Mouse (Mus musculus) 3T3-L1 (cell line): ENCODE measurements around the gene Sdk2.

Source experiments
- DNase-seq: peaks from one replicate; pipeline ENCODE4 v3.0.0-alpha.2; 2015; ENCODE audit warnings: low read depth, low spot score

The Sdk2 gene

GRCm38 (mm10) chr11:113991886-113992285 lies 75.0 kb downstream of the Sdk2 start:
- DNase-seq: no peak

GRCm38 (mm10) chr11:113990466-113990865 lies 76.4 kb downstream of the Sdk2 start:
- no peak for DNase-seq

GRCm38 (mm10) chr11:113990065-113990464 lies 76.8 kb downstream of the Sdk2 start:
- no peak for DNase-seq

GRCm38 (mm10) chr11:113985826-113986416 lies 80.9 kb downstream of the Sdk2 start:
- DNase-seq: no peak

GRCm38 (mm10) chr11:113981732-113982503 lies 84.9 kb downstream of the Sdk2 start:
- no peak for DNase-seq

- DNase-seq: no peak
Observed at GRCm38 (mm10) chr11:113981088-113981487, 85.8 kb downstream of the Sdk2 start.

GRCm38 (mm10) chr11:113978318-113978717 lies 88.5 kb downstream of the Sdk2 start:
- DNase-seq: no peak

- DNase-seq: no peak
Observed at GRCm38 (mm10) chr11:113975667-113975970, 91.2 kb downstream of the Sdk2 start.

GRCm38 (mm10) chr11:113974876-113975666 lies 91.8 kb downstream of the Sdk2 start:
- no peak for DNase-seq

GRCm38 (mm10) chr11:113972517-113972872 lies 94.4 kb downstream of the Sdk2 start:
- no peak for DNase-seq

GRCm38 (mm10) chr11:113971609-113972516 lies 95.0 kb downstream of the Sdk2 start:
- no peak for DNase-seq

- DNase-seq: no peak
Observed at GRCm38 (mm10) chr11:113970026-113970425, 96.8 kb downstream of the Sdk2 start.

GRCm38 (mm10) chr11:113965214-113965613 lies 101.6 kb downstream of the Sdk2 start:
- DNase-seq: no peak

- no peak for DNase-seq
Observed at GRCm38 (mm10) chr11:113962751-113963150, 104.1 kb downstream of the Sdk2 start.

- DNase-seq: no peak
Observed at GRCm38 (mm10) chr11:113951616-113951988, 115.2 kb downstream of the Sdk2 start.

GRCm38 (mm10) chr11:113950904-113951615 lies 115.8 kb downstream of the Sdk2 start:
- no peak for DNase-seq

GRCm38 (mm10) chr11:113948676-113949075 lies 118.2 kb downstream of the Sdk2 start:
- DNase-seq: no peak

GRCm38 (mm10) chr11:113942101-113942735 lies 124.6 kb downstream of the Sdk2 start:
- no peak for DNase-seq

- DNase-seq: no peak
Observed at GRCm38 (mm10) chr11:113933678-113934077, 133.2 kb downstream of the Sdk2 start.

GRCm38 (mm10) chr11:113932909-113933308 lies 133.9 kb downstream of the Sdk2 start:
- DNase-seq: no peak

GRCm38 (mm10) chr11:113931701-113932100 lies 135.1 kb downstream of the Sdk2 start:
- DNase-seq: no peak
